Mouse (Mus musculus): ENCODE data around the gene Tut1.
A peak's percentile ranks its signal among the peaks of the same experiment; 100 is the strongest.

DNA sequence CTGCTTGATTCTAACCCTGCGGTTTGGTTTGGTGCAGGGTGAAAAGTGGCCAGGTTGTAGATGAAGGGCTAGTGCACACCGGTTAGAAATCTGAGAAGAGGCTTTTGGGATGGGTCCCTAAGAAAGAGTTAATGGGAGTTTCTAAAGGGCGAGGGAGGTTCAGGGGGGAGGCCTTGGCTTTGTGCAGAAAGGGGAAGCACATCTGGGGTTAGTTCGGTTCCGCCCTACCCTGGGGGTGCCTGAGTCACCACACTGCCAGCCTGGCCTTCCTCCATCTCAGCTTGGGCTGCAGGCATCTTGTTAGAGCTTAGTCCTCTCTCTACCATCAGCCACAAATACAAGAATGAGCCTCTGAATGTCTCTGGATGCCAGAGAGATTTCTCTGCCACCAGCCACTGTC lies 27.1 kb downstream of the Tut1 start:
- peak; percentile 74 for TF ChIP-seq POLR2AphosphoS2 (IDR thresholded peaks at IDR 0.05; ENCODE audit: insufficient read length, low read depth)
- peak; percentile 44 for TF ChIP-seq POLR2A (IDR thresholded peaks at IDR 0.05; ENCODE audit: insufficient read length, low read depth)
- TF ChIP-seq E2F4 (IDR thresholded peaks at IDR 0.05; ENCODE audit: insufficient read depth) = no peak
- TF ChIP-seq MAX (IDR thresholded peaks at IDR 0.05; ENCODE audit: low read depth) = no peak
- no peak for TF ChIP-seq USF1 (IDR thresholded peaks at IDR 0.05; ENCODE audit: low read depth)
- TF ChIP-seq TCF12 (IDR thresholded peaks at IDR 0.05; ENCODE audit: insufficient read depth, poor library complexity, severe bottlenecking) = no peak
- TF ChIP-seq MYOG (IDR thresholded peaks at IDR 0.05; ENCODE audit: control insufficient read depth in 1 of 3, insufficient read depth in 1 of 3, insufficient read length in 2 of 3, low read depth in 2 of 3) = no peak
- no peak for TF ChIP-seq REST (IDR thresholded peaks at IDR 0.05; ENCODE audit: insufficient read depth, insufficient read length)
- TF ChIP-seq SRF (IDR thresholded peaks at IDR 0.05; ENCODE audit: control insufficient read depth, insufficient read length, low read depth) = no peak
- TF ChIP-seq CEBPB (IDR thresholded peaks at IDR 0.05; ENCODE audit: insufficient read depth, poor library complexity, severe bottlenecking) = no peak
- no peak for TF ChIP-seq MYOD1 (IDR thresholded peaks at IDR 0.05; ENCODE audit: control insufficient read depth in 1 of 3, insufficient read length in 2 of 3, low read depth in 2 of 3)
- no peak for TF ChIP-seq TCF3 (IDR thresholded peaks at IDR 0.05; ENCODE audit: insufficient read length, low read depth)
